Mouse (Mus musculus): ENCODE measurements around the gene Syt16.

Gene Syt16

GRCm38 (mm10) chr12:74316344-74316973 lies 319.0 kb downstream of the Syt16 start, which contains the start of gene Gm11042:
Gene Gm11042, minus strand, starts transcription at chr12:74316394.
- no peak for DNase-seq (ENCODE audit: low spot score)

GRCm38 (mm10) chr12:74316989-74317759 lies 319.7 kb downstream of the Syt16 start:
- DNase-seq (ENCODE audit: low spot score), result no peak

DNA sequence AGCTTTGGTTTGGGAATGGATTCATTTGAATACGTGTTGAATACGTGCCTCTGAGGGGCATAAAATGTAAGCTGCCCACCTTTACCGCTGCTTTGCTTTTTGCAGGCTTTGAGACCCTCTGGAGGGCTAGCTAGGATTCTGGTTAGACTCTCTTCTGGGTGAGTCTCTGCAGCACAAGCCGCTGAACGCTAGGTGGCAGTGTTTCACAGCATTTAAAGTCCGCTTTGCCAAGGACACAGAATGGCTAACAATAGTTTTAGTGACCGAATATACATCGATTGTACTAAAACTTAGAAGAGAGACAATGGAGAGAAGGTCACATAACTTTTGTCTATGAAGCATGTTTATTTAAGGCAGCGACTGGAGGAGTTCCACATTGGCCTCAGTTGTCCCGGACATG lies 322.9 kb downstream of the Syt16 start:
- peak; percentile 37 for DNase-seq (ENCODE audit: low spot score)

- no peak for DNase-seq (ENCODE audit: low spot score)
Observed at GRCm38 (mm10) chr12:74321981-74322380, 324.5 kb downstream of the Syt16 start.
